Mouse (Mus musculus) ovary, postnatal 14 days (tissue): ENCODE results near the gene Padi3.

Experiments
- DNase-seq: peaks from one replicate; pipeline ENCODE4 v3.0.0; 2022; ENCODE audit warnings: low spot score

The Padi3 gene

DNA sequence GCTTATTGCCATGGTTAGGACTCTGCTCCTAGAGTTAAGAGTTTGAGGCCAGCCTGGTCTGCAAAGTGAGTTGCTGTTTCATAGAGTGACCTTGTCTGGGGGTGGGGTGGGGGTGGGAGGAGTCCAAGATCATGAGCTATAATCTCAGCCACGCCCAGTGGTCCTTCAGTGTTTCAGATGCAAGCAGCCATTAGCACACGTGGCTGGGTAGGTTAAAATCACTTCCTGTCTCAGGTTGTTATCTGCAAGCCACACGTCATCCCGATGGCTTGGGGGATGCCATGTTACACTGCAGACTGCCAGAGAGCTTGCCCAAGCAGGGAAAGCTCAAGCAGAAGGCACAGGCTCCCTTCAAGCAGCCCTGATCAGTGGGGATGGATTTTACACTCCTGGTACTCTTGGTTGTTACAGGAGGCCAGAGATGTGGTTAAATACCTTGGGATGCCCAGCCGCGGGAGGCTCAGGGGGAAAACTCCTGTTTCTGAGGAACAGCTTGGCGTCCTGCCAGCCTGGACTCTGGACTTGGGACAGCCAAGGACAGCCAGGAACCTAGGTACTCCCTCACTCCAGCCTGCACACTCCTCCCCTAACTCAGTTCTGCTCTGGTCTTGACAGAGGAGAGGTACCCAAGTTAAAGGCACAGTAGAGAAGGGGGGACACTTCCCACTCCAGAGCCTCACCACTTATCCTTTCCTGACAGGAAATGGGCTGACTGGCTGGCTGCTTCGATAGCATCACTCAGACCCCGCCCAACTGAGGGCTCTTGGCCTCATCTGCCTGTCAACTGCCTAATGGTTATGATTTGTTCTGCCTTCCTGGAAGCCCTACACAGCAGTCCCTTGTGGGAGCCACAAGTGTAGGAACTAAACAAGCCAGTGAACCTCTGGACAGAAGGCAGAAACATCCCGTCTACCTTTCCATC is 5.8 kb upstream of the Padi3 start:
- DNase-seq = no peak

DNA sequence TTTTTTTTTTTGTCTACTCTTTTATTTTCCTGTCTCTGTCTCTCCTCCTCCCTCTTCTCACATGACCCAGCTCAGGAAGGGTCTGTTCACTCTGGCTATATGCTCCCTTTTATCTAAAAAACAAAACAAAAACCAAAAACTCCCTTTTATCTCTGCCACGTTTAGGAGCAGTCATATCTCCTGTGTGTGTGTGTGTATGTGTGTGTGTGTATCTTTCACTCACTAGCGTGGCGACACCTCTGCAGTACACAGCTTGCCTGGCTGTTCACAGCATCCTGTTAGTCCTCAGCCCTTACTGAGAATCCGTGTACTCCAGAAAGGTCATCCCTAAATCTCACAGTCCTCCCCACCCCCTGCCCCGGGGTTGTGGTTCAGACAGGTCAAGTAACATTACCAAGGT is 5.0 kb upstream of the Padi3 start:
- no peak for DNase-seq

DNA sequence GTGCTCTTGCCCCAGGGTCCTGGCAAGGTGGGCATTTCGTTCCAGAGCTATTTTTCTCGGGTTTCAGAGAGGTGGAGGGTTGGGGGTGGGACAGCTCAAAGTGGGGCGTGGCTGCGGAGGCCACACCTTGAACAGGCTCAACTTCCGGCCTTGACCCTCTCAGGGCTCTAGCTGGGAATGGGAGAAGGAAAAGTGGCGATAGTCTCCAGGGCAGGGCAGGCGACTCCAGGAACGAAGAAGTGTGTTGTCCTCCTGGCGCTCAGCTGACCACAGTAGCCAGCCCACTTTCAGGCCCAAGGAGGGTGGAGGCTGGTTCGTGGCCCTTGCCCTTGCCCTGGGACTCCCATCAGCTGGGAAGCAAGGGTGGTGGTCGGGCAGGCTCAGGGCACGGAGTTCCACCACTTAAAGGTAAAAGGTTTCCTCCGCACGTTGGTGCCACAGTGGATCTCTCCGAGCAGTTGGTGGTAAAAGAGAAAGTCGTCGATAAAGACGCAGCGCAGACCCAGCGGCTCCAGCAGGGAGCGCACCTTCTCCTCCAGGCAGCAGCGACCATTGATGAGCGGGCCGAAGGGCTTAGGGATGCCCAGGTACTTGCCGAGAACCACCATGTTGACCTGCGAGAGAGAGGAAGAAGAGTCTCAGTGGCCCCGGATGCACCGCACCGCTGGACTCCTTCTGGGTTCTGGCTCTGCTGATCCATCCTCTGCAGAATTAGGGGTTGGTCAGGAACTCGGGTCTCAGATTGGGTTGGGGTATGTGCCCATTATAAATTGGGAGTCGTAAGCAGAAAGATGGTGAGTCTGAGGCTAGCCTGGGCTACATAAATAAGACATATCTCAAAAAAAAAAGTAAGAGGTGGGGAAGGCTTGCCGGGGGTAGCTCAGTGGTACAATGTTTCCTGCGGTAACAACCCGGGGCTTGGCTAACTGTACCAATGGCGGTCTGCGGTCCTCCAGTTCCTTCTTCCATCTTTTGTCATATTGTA is 4.1 kb upstream of the Padi3 start:
- DNase-seq = no peak

DNA sequence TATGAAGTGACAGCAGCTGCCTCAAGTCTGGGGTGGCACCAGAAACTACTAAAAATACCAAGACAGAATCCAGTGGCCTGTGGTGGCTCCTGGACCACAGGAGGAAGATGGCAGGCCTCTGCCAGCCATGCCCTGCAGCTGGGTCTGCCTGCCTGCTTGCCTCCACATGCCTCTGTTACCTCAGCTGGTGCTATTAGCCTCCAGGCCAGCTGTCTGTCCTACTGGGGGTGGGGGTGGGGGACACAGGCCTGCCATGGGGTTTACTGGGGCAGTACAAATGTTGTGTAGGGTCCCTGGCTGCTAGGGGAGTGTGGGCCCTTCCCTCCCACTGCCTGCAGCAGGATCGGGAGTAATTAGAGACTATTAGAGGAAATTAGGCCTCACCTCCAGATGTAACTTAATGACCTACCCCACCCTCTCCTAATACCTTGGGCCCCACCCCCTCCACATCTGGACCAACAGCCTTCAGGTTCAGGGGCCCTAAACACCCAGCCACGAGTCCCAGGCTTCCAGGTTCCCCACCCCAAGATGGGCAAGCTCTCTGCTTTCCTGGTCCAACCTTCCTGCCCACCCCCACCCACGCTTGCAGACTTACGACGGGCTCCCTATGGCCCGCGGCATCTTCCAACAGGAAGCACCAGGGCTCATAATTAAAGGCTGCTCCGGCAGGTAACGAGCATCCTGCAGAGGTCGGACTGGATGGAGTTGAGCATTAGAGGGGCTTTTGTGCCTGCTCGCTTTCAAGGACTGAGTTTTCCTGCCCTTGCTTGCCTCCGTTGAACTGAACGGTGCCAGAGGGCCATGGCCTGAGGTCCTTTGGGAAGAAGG is 3.1 kb upstream of the Padi3 start:
- no peak for DNase-seq

DNA sequence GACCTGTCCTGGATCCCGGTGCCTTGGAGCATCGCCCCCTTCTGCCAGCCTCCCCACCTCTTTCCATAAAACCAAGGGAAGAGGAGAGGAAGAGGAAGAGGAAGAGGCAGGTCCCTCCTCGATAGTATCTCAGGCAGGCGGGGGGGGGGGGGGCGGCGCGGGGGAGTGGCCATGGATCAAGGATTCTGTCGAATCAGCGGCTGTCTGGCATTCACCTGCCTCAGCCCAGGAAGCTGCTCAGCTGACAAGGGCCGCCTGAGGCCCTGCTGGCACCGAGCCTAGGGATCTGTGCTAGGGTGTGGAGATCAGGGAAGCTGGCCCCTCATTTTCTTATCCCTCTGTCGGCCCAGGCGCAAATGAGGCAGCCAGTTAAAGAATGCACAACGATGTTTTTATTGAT is 2.2 kb upstream of the Padi3 start:
- no peak for DNase-seq

- no peak for DNase-seq
Observed at GRCm38 (mm10) chr4:140812191-140812590, 1.7 kb upstream of the Padi3 start.

DNA sequence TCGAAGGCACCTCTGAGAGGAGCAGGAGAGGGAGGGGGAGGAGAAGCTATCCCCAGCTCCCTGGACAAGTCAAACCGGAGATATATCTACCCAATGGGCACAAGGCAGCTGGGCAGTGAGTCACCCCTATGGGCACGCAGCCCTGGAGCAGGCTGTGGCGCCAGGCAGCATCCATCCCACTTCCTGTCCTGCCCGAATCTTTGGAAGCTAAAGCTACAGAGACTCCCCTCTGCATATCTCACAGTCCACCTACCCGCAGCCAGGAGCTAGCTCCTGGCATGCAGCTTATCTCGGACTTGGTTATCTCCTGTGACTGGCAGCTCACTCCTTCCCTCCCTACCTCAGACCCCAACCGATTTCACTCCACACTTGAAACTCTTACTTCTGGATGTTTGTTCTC is 1.3 kb downstream of the Padi3 start:
- DNase-seq = no peak

DNA sequence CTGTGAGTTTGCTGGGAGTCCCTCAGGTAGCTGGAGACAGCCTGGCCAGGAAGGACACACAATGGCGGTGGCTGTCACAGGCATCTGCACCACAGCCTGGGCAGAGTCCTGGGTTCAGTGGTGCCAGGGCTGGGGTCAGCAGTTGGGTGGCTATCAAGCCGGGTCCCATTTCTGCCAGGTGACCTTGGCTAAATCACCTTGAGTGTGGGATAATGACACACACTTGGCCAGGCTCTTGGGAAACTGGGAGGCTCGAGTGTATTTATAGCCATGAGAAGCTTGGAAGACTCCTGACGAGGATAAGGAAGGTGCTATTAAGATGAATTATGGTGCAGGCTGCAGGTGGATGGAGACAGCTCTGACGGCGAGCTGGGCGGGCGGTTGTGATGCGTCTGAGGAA is 5.8 kb downstream of the Padi3 start:
- DNase-seq = no peak

DNA sequence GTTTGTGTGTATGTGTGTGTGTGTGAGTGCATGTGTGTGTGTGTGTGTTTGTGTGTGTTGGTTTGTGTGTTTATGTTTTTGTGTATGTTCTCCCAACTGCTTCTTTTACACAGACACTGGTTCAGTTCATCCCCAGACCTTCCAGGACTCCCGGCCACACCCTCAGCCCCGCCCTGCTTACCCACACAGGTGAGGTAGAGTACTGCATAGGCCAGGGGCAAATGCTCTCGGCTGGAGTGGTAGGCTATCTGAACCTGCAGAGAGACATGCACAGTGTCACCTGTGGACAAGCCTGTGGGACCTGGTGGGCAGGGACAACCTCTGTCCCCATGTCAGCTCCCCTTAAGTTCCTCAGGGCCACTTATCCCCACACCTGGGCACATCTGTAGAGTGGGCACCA is 9.1 kb downstream of the Padi3 start:
- no peak for DNase-seq

- no peak for DNase-seq
Observed at GRCm38 (mm10) chr4:140796786-140797185, 13.7 kb downstream of the Padi3 start.

GRCm38 (mm10) chr4:140794678-140795077 is 15.8 kb downstream of the Padi3 start:
- no peak for DNase-seq

DNA sequence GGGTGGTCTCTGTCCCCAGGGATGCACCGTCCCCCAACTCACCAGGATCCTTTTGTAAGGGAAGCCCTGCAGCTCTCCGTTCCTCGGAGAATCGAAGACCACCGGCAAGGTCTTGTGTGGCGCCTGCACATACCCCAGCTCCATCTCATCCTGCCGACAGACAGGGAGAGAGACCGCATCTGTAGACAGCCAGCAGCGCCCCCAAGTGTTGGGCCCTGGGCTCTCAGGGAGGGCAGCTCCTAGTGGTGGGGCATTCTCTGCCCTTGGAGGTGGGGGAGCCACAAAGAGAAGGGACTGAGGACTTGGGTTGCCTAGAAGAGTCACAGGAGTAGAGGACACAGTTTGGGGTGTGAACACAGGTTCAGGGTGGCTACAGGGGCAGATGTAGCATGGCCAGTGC is 16.7 kb downstream of the Padi3 start:
- DNase-seq = no peak

GRCm38 (mm10) chr4:140792584-140792983 is 17.9 kb downstream of the Padi3 start:
- DNase-seq = no peak

DNA sequence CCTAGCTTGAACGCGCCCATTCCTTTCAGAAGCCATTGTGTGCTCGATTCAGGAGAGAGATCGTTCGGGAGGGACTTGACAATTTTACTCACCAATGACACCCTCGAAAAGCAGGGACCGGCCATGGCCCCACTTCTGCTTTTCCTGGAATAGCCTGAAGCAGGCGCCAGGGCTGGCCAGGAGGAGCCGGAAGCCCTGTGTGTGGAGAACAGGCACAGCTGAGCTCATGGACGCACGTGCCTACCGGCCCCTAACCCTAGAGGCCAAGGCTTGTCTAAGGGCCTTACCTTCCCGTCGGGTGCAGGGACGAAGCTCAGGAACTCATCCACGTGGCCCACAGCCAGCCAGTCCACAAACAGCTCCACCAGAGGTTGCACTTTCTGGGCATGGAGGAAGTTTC is 19.4 kb downstream of the Padi3 start:
- no peak for DNase-seq

DNA sequence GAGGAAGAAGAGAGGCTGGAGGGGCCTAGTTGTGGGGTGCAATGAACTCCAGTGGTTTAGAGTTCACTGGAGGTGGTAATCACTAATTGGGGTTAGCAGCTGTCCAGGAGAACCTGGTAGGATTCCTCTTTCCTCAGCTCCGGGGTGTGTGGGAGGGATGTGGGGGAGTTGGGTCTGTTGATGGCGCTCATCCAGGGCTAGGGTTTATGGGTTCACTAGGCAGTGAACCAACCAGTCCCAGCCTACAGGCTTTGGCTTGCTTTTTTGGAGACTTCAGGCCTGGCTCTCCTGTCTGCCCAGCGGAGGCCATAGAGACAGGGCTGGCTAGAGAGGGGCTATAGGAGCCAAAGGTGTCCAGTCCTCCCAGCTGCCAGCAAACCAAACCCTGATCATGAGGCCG is 20.5 kb downstream of the Padi3 start:
- DNase-seq = peak; percentile 67

GRCm38 (mm10) chr4:140788983-140789382 is 21.5 kb downstream of the Padi3 start:
- DNase-seq = peak; percentile 77

- no peak for DNase-seq
Observed at GRCm38 (mm10) chr4:140788264-140788663, 22.2 kb downstream of the Padi3 start.

- no peak for DNase-seq
Observed at GRCm38 (mm10) chr4:140787414-140787813, 23.0 kb downstream of the Padi3 start.

GRCm38 (mm10) chr4:140785217-140785616 is 25.2 kb downstream of the Padi3 start:
- DNase-seq = no peak

DNA sequence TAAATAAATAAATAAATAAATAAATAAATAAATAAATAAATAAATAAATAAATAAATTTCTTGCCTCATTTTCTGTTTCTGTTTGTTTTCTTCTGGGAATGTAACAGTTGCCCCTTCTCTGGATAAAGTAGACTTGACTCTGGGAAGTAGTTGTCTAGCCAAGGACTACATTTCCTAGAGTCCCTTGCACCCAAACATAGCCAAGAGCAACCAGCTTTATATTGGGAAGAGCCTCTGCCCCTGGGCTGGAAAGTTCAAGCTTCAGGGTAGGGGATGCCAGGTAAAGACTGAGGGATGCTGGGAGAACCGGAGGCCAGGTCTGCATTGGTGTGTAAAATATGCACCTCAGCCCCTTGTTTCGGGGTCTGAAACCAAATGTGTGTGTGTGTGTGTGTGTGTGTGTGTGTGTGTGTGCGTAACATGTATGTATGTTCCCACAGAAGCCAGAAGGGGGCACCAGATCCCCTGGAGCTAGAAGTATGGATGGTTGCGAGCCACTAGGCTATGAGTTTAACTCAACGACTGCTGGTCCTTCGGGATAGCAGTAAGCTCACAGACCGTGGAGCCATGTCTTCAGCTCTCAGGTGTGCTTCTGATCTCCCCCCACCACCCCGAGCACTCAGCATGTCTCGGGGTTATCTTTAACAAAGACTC is 26.0 kb downstream of the Padi3 start:
- no peak for DNase-seq

DNA sequence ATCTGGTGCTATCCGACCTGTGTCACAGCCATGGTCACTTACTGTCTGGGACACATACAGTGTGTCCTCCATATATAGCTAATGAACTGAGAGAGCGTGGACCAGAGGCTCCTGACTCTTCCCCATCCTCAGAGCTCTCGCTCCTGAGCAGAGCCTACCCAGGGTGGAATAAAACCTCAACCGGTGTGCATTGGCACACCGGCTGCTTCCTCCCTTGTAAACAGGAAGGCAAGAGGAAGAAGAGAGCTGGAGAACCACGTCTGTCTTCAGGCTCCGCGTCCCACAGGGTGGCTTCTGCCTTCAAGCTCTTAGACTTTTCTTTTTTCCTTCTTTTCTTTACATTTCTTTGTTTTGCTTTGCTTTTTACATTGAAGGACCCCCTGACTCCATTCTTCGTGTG is 27.6 kb downstream of the Padi3 start:
- no peak for DNase-seq
